Mouse (Mus musculus) ES-Bruce4 (cell line): ENCODE data around the gene Hagh. TPM values are rescaled to one million over a fixed set of nuclear protein-coding genes. Genes with fewer than 3 reads are reported as not detected.

Source experiments
- H3K27ac ChIP-seq: 2 replicates; pipeline ENCODE4 v1.5.1; 2012; ENCODE audit warnings: low read length, inconsistent platforms; ENCODE audit not compliant: insufficient read depth
- H3K27me3 ChIP-seq: 2 replicates; pipeline ENCODE4 v1.6.1; 2012; ENCODE audit warnings: mild to moderate bottlenecking, low read length, inconsistent platforms; ENCODE audit not compliant: control insufficient read depth, poor library complexity, insufficient read depth, severe bottlenecking
- H3K36me3 ChIP-seq: 2 replicates; pipeline ENCODE4 v1.6.1; 2012; ENCODE audit warnings: inconsistent platforms, mild to moderate bottlenecking, low read length, moderate library complexity; ENCODE audit not compliant: control insufficient read depth, poor library complexity, insufficient read depth, severe bottlenecking
- H3K4me1 ChIP-seq: one replicate; pipeline ENCODE4 v1.8.1; 2011; ENCODE audit warnings: low read length; ENCODE audit not compliant: control insufficient read depth, insufficient read depth
- H3K4me3 ChIP-seq: 2 replicates; pipeline ENCODE4 v1.5.1; 2011; ENCODE audit warnings: low read depth, mild to moderate bottlenecking, low read length
- H3K9ac ChIP-seq: 2 replicates; pipeline ENCODE4 v1.6.1; 2012; ENCODE audit warnings: low read depth, mild to moderate bottlenecking, inconsistent platforms; ENCODE audit not compliant: poor library complexity, severe bottlenecking
- H3K9me3 ChIP-seq: replicated peaks from 2 replicates; pipeline ENCODE4 v1.6.1; 2012; ENCODE audit warnings: mild to moderate bottlenecking, low read length, inconsistent platforms; ENCODE audit not compliant: control insufficient read depth, poor library complexity, insufficient read depth, severe bottlenecking
- CTCF ChIP-seq: IDR thresholded peaks from one replicate; pipeline ENCODE4 v1.8.1; 2011; ENCODE audit warnings: low read depth, low read length
- EP300 ChIP-seq: IDR thresholded peaks from 2 replicates; pipeline ENCODE4 v1.6.1; 2011; ENCODE audit warnings: low read depth, low read length; ENCODE audit not compliant: insufficient read depth
- POLR2A ChIP-seq: IDR thresholded peaks from one replicate; pipeline ENCODE4 v1.8.1; 2011; ENCODE audit warnings: low read length; ENCODE audit not compliant: insufficient read depth
- polyA plus RNA-seq: library from polyadenylated mRNA; stranded (reverse); fragments of >200 nt; gene quantifications from 2 replicates; pipeline ENCODE4 v1.2.4, GENCODE M21; 2011; ENCODE audit warnings: low read depth; ENCODE audit not compliant: missing spikeins, insufficient read depth, insufficient read length

The Hagh gene
- polyA plus RNA-seq, 1 experiment, result 26.9 TPM

DNA sequence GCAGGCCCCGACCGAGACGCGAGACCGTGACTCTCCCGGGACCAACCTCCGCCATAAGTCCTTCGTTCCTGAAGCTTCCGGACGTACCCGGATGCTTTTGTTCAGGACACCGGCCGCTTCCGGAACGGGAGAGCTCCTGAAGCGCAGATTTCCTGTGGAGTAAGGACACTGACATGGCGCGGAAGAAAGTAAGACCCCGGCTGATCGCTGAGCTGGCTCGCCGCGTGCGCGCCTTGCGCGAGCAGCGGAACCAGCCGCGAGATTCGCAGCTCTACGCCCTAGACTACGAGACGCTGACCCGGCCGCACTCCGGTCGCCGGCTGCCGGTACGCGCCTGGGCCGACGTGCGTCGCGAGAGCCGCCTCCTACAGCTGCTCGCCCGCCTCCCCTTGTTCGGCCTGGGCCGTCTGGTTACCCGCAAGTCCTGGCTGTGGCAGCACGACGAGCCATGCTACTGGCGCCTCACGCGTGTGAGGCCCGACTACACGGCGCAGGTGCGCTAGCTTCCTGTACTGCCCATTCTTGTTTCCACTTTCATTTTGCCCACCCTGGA lies 55.1 kb downstream of the Hagh start, which contains the start of the genes Eme2 and Mrps34:
Eme2 (minus strand) TSS at position 93 of the 553 bp plus-strand sequence.
Mrps34 (plus strand) TSS at position 122 of the 553 bp plus-strand sequence.
- H3K4me3 ChIP-seq, result peak within 1 kb of the TSS; percentile 77
- H3K9me3 ChIP-seq, result no peaks in the 10 kb centered on the region
- H3K36me3 ChIP-seq, result no peaks in the 10 kb centered on the region
- no peak within 1 kb of the TSS for H3K27ac ChIP-seq
- H3K27me3 ChIP-seq, result no peaks in the 10 kb centered on the region
- no peaks in the 10 kb centered on the region for H3K4me1 ChIP-seq
- H3K9ac ChIP-seq, result peak within 1 kb of the TSS; percentile 68
- TF ChIP-seq CTCF (no peak), POLR2A (peak; percentile 17), EP300 (0 out of 2 replicates have a peak, but pooled peaks have one; percentile 9)

GRCm38 (mm10) chr17:24895571-24896240 lies 55.8 kb downstream of the Hagh start:
- Histone ChIP-seq H3K27ac (no peak overlapping the region; the same call in 1 of the 2 replicates), H3K9ac (peak overlapping the region; percentile 68), H3K36me3 (peaks cover under 1% of the 10 kb centered on the region; the same call in 1 of the 2 replicates), H3K4me3 (peak overlapping the region; percentile 77), H3K4me1 (no peaks in the 10 kb centered on the region), H3K9me3 (no peaks in the 10 kb centered on the region), H3K27me3 (no peaks in the 10 kb centered on the region)
- no peak for TF ChIP-seq POLR2A
- TF ChIP-seq EP300, result no peak
- no peak for TF ChIP-seq CTCF

- no peaks in the 10 kb centered on the region for H3K4me1 ChIP-seq
- H3K9me3 ChIP-seq, result no peaks in the 10 kb centered on the region
- peak within 1 kb of the TSS; percentile 68 for H3K9ac ChIP-seq
- peak within 1 kb of the TSS; percentile 92 for H3K4me3 ChIP-seq
- H3K27ac ChIP-seq, result peak within 1 kb of the TSS; percentile 69
- no peaks in the 10 kb centered on the region for H3K27me3 ChIP-seq
- H3K36me3 ChIP-seq, result peaks cover 3% of the 10 kb centered on the region; the same call in 1 of the 2 replicates
- TF ChIP-seq EP300 (0 out of 2 replicates have a peak, but pooled peaks have one; percentile 5), CTCF (no peak), POLR2A (peak; percentile 19)
Observed at GRCm38 (mm10) chr17:24896241-24896992, 56.5 kb downstream of the Hagh start, which contains the start of gene Nme3. Nme3 (plus strand) TSS chr17:24896500.

DNA sequence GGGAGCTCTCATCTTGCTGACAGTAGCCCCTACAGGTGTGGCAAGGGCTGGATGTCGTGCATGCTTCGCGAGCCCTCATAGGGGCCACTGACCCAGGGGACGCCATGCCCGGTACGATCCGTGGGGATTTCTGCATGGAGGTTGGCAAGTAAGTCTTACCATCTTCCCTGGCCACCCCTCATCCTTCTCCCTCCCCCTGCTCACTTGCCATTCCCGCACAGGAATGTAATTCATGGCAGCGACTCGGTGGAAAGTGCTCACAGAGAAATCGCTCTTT lies 57.0 kb downstream of the Hagh start:
- Histone ChIP-seq H3K9me3 (no peaks in the 10 kb centered on the region), H3K27ac (peak overlapping the region; percentile 69; the same call in 1 of the 2 replicates), H3K36me3 (peaks cover 8% of the 10 kb centered on the region; the same call in 1 of the 2 replicates), H3K9ac (peak overlapping the region; percentile 68), H3K4me3 (peak overlapping the region; percentile 92), H3K27me3 (no peaks in the 10 kb centered on the region), H3K4me1 (no peaks in the 10 kb centered on the region)
- no peak for TF ChIP-seq POLR2A
- no peak for TF ChIP-seq CTCF
- TF ChIP-seq EP300, result no peak

DNA sequence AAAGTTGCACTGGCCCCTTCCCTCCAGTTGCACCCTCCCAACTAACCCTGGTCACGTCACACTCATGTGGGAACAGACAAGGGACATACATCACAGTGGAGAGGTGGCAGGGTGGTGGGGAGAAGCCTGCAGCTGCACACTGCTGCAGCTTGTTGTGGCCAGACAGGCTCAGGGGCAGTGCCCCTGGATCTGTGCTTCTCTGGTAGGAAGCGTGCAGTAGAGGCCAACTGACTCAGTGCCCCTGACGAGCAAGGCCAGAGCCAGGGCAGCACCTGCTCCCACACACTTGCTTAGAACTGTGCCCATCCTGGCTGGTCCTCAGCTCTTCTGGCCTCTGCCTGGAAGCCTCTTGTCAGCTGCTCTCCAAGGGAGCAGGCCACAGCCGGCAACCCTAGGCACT lies 57.7 kb downstream of the Hagh start:
- peaks cover 8% of the 10 kb centered on the region; the same call in 1 of the 2 replicates for H3K36me3 ChIP-seq
- H3K9me3 ChIP-seq, result no peaks in the 10 kb centered on the region
- TF ChIP-seq POLR2A, result no peak
- TF ChIP-seq CTCF, result no peak
- TF ChIP-seq EP300, result no peak
- H3K4me1 ChIP-seq, result no peaks in the 10 kb centered on the region
- H3K9ac ChIP-seq, result no peak overlapping the region
- H3K4me3 ChIP-seq, result no peak overlapping the region
- H3K27me3 ChIP-seq, result no peaks in the 10 kb centered on the region
- no peak overlapping the region for H3K27ac ChIP-seq
